Mouse (Mus musculus): Measurements from ENCODE around the gene Tnpo3. TPM values are rescaled to one million over a fixed set of nuclear protein-coding genes. Genes with fewer than 3 reads are reported as not detected.

Gene Tnpo3
- total and polyA plus RNA-seq, 2 experiments from 2014 or later, result 37.3 to 55.1 TPM

- no peak overlapping the region for H3K4me3 ChIP-seq (ENCODE audit: low read depth, low read length)
- H3K9ac ChIP-seq (replicated peaks; ENCODE audit: low read depth, low read length), result no peak overlapping the region
- H3K36me3 ChIP-seq (replicated peaks; ENCODE audit: control insufficient read depth, insufficient read depth, low read length), result no peaks in the 10 kb centered on the region
- TF ChIP-seq EP300 (IDR thresholded peaks at IDR 0.05; ENCODE audit: low read depth), result no peak
- TF ChIP-seq CTCF (IDR thresholded peaks at IDR 0.05; ENCODE audit: low read depth), result no peak
- DNase-seq (ENCODE audit: low spot score) (no peak), ATAC-seq (ENCODE audit: insufficient read depth, low read depth) (no peak)
- no peaks in the 10 kb centered on the region for H3K4me1 ChIP-seq (ENCODE audit: control insufficient read depth, insufficient read depth)
- no peaks in the 10 kb centered on the region for H3K9me3 ChIP-seq (replicated peaks; ENCODE audit: control insufficient read depth, low read length)
- H3K4me2 ChIP-seq (ENCODE audit: low read depth, low read length), result no peak overlapping the region
- H3K27me3 ChIP-seq (ENCODE audit: control insufficient read depth, insufficient read depth, low read length), result peaks cover 5% of the 10 kb centered on the region; the same call in 1 of the 2 replicates
- WGBS, result 82% methylated on average over 4 of the region's 4 CpGs
- H3K27ac ChIP-seq (ENCODE audit: low read depth), result no peak overlapping the region
Measured at GRCm38 (mm10) chr6:29636322-29637092, 26.8 kb upstream of the Tnpo3 start.

- ATAC-seq (ENCODE audit: insufficient read depth, low read depth), result no peak
- no peak for TF ChIP-seq EP300 (IDR thresholded peaks at IDR 0.05; ENCODE audit: low read depth)
- TF ChIP-seq CTCF (IDR thresholded peaks at IDR 0.05; ENCODE audit: low read depth), result no peak
- Histone ChIP-seq H3K4me1 (ENCODE audit: control insufficient read depth, insufficient read depth) (no peaks in the 10 kb centered on the region), H3K27me3 (ENCODE audit: control insufficient read depth, insufficient read depth, low read length) (peaks cover 5% of the 10 kb centered on the region; the same call in 1 of the 2 replicates), H3K9me3 (replicated peaks; ENCODE audit: control insufficient read depth, low read length) (no peaks in the 10 kb centered on the region), H3K4me3 (ENCODE audit: low read depth, low read length) (no peak overlapping the region), H3K27ac (ENCODE audit: low read depth) (no peak overlapping the region), H3K4me2 (ENCODE audit: low read depth, low read length) (no peak overlapping the region), H3K9ac (replicated peaks; ENCODE audit: low read depth, low read length) (no peak overlapping the region), H3K36me3 (replicated peaks; ENCODE audit: control insufficient read depth, insufficient read depth, low read length) (no peaks in the 10 kb centered on the region)
- DNase-seq (ENCODE audit: low spot score), result no peak
- WGBS, result 94% methylated on average over 1 of the region's 1 CpGs
Measured at GRCm38 (mm10) chr6:29634537-29634936, 24.9 kb upstream of the Tnpo3 start.

GRCm38 (mm10) chr6:29632552-29633292 is 23.0 kb upstream of the Tnpo3 start:
- H3K4me1 ChIP-seq (ENCODE audit: control insufficient read depth, insufficient read depth), result no peaks in the 10 kb centered on the region
- no peaks in the 10 kb centered on the region for H3K9me3 ChIP-seq (replicated peaks; ENCODE audit: control insufficient read depth, low read length)
- ATAC-seq (ENCODE audit: insufficient read depth, low read depth), result no peak
- TF ChIP-seq EP300 (IDR thresholded peaks at IDR 0.05; ENCODE audit: low read depth) (no peak), CTCF (IDR thresholded peaks at IDR 0.05; ENCODE audit: low read depth) (no peak)
- no peak overlapping the region for H3K4me3 ChIP-seq (ENCODE audit: low read depth, low read length)
- H3K9ac ChIP-seq (replicated peaks; ENCODE audit: low read depth, low read length), result no peak overlapping the region
- no peak for DNase-seq (ENCODE audit: low spot score)
- H3K27ac ChIP-seq (ENCODE audit: low read depth), result no peak overlapping the region
- no peak overlapping the region for H3K4me2 ChIP-seq (ENCODE audit: low read depth, low read length)
- no peaks in the 10 kb centered on the region for H3K36me3 ChIP-seq (replicated peaks; ENCODE audit: control insufficient read depth, insufficient read depth, low read length)
- 44% methylated on average over 12 of the region's 12 CpGs for whole genome bisulfite sequencing
- no peaks in the 10 kb centered on the region; the same call in 1 of the 2 replicates for H3K27me3 ChIP-seq (ENCODE audit: control insufficient read depth, insufficient read depth, low read length)

GRCm38 (mm10) chr6:29631751-29632551 is 22.3 kb upstream of the Tnpo3 start:
- H3K4me1 ChIP-seq (ENCODE audit: control insufficient read depth, insufficient read depth), result no peaks in the 10 kb centered on the region
- no peak overlapping the region for H3K9ac ChIP-seq (replicated peaks; ENCODE audit: low read depth, low read length)
- H3K4me3 ChIP-seq (ENCODE audit: low read depth, low read length), result no peak overlapping the region
- no peak overlapping the region for H3K27ac ChIP-seq (ENCODE audit: low read depth)
- H3K4me2 ChIP-seq (ENCODE audit: low read depth, low read length), result no peak overlapping the region
- DNase-seq (ENCODE audit: low spot score), result no peak
- WGBS, result 32% methylated on average over 10 of the region's 10 CpGs
- no peak for ATAC-seq (ENCODE audit: insufficient read depth, low read depth)
- H3K27me3 ChIP-seq (ENCODE audit: control insufficient read depth, insufficient read depth, low read length), result no peaks in the 10 kb centered on the region; the same call in 1 of the 2 replicates
- TF ChIP-seq EP300 (IDR thresholded peaks at IDR 0.05; ENCODE audit: low read depth) (no peak), CTCF (IDR thresholded peaks at IDR 0.05; ENCODE audit: low read depth) (no peak)
- H3K36me3 ChIP-seq (replicated peaks; ENCODE audit: control insufficient read depth, insufficient read depth, low read length), result no peaks in the 10 kb centered on the region
- no peaks in the 10 kb centered on the region for H3K9me3 ChIP-seq (replicated peaks; ENCODE audit: control insufficient read depth, low read length)

DNA sequence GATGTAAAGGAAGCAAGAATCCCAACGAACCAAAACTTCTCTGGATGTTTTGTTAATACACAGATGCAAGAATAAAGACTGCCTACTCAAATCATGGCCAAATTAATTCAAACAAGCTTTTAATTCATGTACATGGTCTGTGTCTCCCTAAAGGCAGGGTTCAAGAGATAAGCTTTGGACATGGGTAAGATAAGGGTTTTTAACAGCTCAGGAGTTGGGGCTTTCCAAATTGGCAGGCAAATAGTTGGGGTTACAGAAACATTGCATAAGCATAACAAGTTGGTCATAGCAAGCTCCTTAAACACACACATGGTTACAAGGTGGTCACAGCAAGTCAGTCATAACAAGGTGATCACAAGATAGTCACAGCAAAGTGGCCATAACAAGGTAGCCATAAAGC is 20.5 kb upstream of the Tnpo3 start:
- Histone ChIP-seq H3K9me3 (replicated peaks; ENCODE audit: control insufficient read depth, low read length) (no peaks in the 10 kb centered on the region), H3K9ac (replicated peaks; ENCODE audit: low read depth, low read length) (no peak overlapping the region), H3K4me1 (ENCODE audit: control insufficient read depth, insufficient read depth) (no peaks in the 10 kb centered on the region), H3K4me2 (ENCODE audit: low read depth, low read length) (no peak overlapping the region), H3K4me3 (ENCODE audit: low read depth, low read length) (no peak overlapping the region), H3K27ac (ENCODE audit: low read depth) (no peak overlapping the region), H3K36me3 (replicated peaks; ENCODE audit: control insufficient read depth, insufficient read depth, low read length) (no peaks in the 10 kb centered on the region), H3K27me3 (ENCODE audit: control insufficient read depth, insufficient read depth, low read length) (no peaks in the 10 kb centered on the region; the same call in 1 of the 2 replicates)
- no peak for ATAC-seq (ENCODE audit: insufficient read depth, low read depth)
- DNase-seq (ENCODE audit: low spot score), result no peak
- WGBS, result 69% methylated on average over 1 of the region's 1 CpGs
- no peak for TF ChIP-seq CTCF (IDR thresholded peaks at IDR 0.05; ENCODE audit: low read depth)
- no peak for TF ChIP-seq EP300 (IDR thresholded peaks at IDR 0.05; ENCODE audit: low read depth)

All from heart, postnatal 0 days (tissue).